Mouse (Mus musculus): ENCODE results near the gene Hist1h3c. TPM values are rescaled to one million over a fixed set of nuclear protein-coding genes. Genes with fewer than 3 reads are reported as not detected.
"Not testable (repeated sequence)": the region's sequence is repeated elsewhere in the genome, so short reads cannot be mapped to it uniquely, and the experiment has no call there.

Gene Hist1h3c
- total RNA-seq (2021), result 10 to 100 TPM; 21.1 to 58.2 TPM
- long read RNA-seq, experiment 1, result 0 reads
- long read RNA-seq, experiment 2, result 0 reads

DNA sequence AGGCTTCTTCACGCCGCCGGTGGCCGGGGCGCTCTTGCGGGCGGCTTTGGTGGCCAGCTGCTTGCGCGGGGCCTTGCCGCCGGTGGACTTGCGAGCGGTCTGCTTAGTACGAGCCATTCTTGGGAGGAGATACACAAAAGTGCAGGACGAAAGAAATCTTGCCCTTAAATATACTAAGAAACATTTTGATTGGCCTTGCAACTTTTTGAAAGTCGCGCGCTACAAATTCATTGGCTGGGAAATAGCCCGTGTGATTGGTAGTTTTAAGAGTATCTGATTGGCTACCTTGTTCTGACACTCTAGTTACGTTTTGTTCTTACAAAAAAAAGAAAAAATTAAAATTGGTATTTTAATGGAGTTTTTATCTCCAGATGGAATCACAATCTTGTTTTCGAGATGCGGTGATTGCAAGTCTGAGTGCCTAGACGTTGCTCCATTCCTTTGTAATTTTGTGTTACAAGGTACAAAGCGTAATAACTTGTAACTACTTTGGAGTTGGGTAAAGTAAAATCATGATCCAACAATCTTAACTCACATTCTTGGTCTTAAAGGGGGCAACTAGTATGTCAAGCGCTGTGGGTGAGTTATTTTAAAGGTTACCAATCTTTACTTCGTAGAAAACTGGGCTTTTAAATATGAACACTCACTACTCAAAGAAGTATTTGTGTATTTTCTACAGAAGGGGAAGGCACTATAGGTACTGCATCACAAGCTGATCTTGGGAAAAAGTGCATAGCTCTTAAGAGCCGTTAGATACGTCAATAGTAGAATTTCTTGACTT, at the start of gene Hist1h3c:
Gene Hist1h3c (minus strand): TSS at position 222 of the 781 bp plus-strand sequence.
- intact Hi-C loops (cut with DNase I), result loop anchor here (5.0 kb wide), 2 partner anchors 308 to 1703 kb away; partner anchors contain the start of genes Hist1h2ag, Hist1h2bj and Hist1h4i
- DNase-seq, result peak; percentile 81 to 88

GRCm38 (mm10) chr13:23792520-23792919, 47.1 kb upstream of the Hist1h3c start:
- intact Hi-C loops (cut with DNase I), result loop anchor here (5.0 kb wide), 2 partner anchors 95 to 505 kb away; no protein-coding TSS in a partner anchor

DNA sequence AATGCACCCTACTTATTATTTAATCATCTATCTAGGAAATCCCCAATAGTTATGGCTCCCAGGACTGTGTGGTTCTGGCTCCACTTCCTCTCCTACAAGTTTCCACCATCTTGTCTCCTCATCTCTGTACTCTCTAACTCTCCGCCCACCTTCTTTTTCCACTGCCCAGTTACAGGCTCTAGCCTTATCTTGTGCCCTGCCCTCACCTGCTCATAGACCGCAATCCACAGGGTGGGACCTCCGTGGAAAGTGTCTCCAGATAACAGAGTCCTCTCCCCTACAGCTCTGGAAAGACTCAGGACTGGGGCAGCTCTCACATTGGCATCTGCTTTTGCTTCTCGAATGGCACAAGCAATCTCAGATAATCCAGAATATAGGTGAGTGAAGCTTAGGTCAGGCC, 33.6 kb upstream of the Hist1h3c start:
- intact Hi-C loops (cut with DNase I), result no loop called here
- no peak for DNase-seq

More at GRCm38 (mm10) chr13:23792520-23792919, 47.1 kb upstream of the Hist1h3c start:
- DNase-seq, result peak; percentile 29 to 64

DNA sequence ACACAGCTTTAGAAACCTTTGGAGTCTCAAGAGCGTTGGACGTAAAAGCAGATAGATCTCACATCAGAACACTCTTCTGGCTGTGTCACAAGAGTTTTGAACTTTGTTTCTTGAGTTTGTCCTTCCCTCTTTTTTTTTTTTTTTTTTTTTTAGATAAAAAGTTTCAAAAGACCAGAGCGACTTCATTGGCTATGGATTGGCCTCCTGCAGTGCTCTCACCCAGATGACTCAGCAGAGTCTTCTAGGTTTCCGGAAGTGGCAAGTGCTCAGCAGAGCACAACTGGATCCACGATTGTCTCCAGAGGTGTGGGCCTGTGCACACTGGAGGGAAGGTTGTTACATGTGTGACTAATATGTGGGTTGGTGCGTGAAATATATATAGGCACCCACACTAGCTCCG, 32.9 kb upstream of the Hist1h3c start:
- no peak for DNase-seq
- intact Hi-C loops (cut with DNase I), result no loop called here

DNA sequence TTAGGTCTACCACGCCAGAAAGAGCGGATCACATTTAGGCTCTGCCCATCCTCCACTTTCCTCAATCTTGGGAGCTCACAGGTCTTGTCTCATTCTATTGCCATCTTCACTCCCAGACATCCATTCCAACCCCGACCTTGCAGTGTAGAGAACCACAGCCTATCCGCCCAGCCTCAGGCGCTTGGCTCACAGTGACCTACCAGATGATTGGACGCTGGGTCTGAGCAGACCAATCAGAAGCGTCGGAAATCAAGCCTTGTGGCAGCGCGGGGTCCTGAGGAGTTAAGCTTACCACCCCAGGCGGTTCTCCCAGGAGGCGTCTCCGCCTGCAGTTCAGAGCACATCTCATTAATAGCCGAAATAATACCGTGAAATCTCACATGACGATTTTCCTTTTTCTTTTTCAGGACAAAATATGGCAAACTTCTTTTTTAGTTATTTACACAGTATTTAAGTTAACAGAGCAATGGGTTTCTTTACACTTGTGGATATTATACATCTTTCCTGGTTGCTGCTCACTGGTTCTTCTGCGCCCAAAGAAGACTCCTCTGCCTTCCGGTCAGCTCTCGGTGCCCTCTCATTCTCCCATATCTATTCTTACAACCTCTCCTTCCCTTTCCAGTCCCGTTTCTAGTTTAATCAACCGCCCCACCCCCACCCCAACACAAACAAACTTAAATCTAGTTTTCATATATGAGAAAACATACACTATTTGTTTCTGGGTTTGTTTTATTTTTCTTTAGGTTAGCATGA, 27.3 kb upstream of the Hist1h3c start:
- intact Hi-C loops (cut with DNase I), result no loop called here
- DNase-seq, result peak; percentile 12 to 27

DNA sequence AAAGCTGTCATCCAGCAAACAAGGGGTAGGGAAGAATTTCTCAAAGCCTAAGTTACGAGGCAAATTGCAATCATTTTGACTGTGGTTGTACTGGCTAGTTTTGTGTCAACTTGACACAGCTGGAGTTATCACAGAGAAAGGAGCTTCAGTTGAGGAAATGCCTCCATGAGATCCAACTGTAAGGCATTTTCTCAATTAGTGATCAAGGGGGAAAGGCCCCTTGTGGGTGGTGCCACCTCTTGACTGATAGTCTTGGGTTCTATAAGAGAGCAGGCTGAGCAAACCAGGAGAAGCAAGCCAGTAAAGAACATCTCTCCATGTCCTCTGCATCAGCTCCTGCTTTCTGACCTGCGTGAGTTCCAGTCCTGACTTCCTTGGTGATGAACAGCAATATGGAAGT, 24.2 kb upstream of the Hist1h3c start, which contains the start of gene Trim38:
Gene Trim38 (plus strand): TSS at position 301 of the 400 bp plus-strand sequence.
- intact Hi-C loops (cut with DNase I), result not testable (repeated sequence)

GRCm38 (mm10) chr13:23768834-23769397, 23.5 kb upstream of the Hist1h3c start:
- DNase-seq, result no peak
- intact Hi-C loops (cut with DNase I), result no loop called here

More for the DNA sequence above, 24.2 kb upstream of the Hist1h3c start, which contains the start of gene Trim38:
- not testable (repeated sequence) for DNase-seq

GRCm38 (mm10) chr13:23766772-23767171, 21.4 kb upstream of the Hist1h3c start:
- DNase-seq, result no peak
- intact Hi-C loops (cut with DNase I), result no loop called here

DNA sequence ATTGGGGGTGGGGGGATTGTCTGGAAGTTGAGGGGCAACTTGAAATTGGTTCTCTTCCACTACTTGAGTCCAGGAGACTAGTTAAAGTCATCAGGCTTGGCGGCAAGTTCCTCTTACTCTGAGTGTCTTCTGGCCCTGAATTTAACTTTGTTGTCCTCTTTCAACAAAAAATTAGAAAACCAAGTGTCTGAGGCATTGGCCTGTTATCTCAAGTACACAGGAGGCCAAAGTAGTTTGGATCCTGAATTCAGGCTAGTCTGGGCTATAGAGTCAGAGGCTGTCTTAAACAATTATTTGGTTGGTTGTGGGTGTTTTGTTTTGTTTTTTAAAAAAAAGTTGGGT, 19.7 kb upstream of the Hist1h3c start:
- intact Hi-C loops (cut with DNase I), result no loop called here
- no peak for DNase-seq

GRCm38 (mm10) chr13:23764324-23765171, 19.1 kb upstream of the Hist1h3c start:
- no peak for DNase-seq
- intact Hi-C loops (cut with DNase I), result loop anchor here (5.0 kb wide), 1 partner anchor 1722 kb away; the partner anchor contains the start of genes Hist1h2ag, Hist1h2bj and Hist1h4i

DNA sequence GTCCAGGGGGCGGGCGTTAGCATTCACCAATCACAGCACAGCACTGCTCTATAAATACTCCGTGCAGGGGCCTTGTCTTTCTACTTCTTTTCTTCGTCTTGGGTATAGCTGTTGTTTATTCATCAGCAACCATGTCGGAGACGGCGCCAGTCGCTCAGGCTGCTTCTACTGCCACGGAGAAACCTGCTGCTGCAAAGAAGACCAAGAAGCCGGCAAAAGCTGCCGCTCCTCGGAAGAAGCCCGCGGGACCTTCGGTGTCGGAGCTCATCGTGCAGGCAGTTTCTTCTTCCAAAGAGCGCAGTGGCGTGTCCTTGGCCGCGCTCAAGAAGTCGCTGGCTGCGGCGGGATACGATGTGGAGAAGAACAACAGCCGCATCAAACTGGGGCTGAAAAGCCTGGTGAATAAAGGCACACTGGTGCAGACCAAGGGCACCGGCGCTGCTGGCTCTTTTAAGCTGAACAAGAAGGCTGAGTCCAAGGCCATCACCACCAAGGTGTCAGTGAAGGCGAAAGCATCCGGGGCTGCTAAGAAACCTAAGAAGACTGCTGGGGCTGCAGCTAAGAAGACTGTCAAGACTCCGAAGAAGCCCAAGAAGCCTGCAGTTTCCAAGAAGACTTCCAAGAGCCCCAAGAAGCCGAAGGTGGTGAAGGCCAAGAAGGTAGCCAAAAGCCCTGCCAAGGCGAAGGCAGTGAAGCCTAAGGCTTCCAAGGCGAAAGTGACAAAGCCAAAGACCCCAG, 18.4 kb upstream of the Hist1h3c start, which contains the start of gene Hist1h1a:
Gene Hist1h1a (plus strand): TSS at position 81 of the 738 bp plus-strand sequence.
- intact Hi-C loops (cut with DNase I), result loop anchor here (5.0 kb wide), 1 partner anchor 1721 kb away; the partner anchor contains the start of genes Hist1h2ag, Hist1h2bj and Hist1h4i
- peak; percentile 77 to 79 for DNase-seq

DNA sequence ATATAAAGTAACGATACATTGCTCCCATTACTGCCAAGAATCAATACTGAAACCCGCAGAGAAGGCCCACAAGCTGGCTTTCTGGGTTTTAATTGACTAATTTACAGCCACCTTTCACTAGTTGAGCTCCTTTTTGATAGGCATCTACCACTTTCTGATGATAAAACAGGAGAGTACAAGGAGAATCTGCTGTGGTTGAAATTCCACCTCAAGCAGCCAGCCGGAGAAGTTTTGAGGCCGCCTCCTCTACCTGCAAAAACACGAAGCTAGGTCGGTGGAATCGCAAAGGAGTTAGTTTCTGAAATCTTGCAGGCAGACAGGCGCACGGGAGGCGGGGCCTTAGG, 17.8 kb upstream of the Hist1h3c start:
- DNase-seq, result no peak

DNA sequence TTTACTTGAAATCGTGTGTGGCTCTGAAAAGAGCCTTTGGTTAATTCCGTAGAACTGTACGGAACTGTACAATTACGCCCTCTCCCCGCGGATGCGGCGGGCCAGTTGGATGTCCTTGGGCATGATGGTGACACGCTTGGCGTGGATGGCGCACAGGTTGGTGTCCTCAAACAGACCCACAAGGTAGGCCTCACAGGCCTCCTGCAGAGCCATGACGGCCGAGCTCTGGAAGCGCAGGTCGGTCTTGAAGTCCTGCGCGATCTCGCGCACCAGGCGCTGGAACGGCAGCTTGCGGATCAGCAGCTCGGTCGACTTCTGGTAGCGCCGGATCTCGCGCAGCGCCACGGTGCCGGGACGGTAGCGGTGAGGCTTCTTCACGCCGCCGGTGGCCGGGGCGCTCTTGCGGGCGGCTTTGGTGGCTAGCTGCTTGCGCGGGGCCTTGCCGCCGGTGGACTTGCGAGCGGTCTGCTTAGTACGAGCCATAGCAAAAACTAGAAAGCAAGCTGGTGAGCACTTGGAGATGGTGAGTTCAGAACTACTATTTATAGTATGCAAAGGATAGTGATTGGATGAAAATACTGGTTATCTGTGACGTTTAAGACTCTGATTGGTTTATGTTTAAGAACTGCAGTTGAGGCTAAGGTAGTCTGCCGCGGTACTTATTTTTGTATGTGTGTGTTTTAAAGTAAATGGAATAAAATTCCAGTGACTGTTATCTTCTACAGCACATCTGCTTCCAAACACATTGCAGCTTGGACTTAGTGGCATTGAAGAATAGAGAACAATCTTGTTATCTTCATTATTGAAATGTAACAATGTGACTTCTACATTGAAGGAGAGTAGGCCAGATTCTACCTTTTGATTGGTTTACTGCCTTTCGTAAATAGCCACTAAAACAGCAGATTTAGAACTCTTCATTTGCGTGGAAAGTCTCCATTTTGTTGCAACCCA, 16.7 kb upstream of the Hist1h3c start, which contains the start of gene Hist1h3a:
Gene Hist1h3a (minus strand): TSS at position 516 of the 951 bp plus-strand sequence.
- peak in 1 of 2 experiments; percentile 59 for DNase-seq
- intact Hi-C loops (cut with DNase I), result loop anchor here (5.0 kb wide), 1 partner anchor 1720 kb away; the partner anchor contains the start of genes Hist1h2ag, Hist1h2bj and Hist1h4i

More for the DNA sequence above, 17.8 kb upstream of the Hist1h3c start:
- intact Hi-C loops (cut with DNase I), result loop anchor here (5.0 kb wide), 1 partner anchor 1721 kb away; the partner anchor contains the start of genes Hist1h2ag, Hist1h2bj and Hist1h4i

DNA sequence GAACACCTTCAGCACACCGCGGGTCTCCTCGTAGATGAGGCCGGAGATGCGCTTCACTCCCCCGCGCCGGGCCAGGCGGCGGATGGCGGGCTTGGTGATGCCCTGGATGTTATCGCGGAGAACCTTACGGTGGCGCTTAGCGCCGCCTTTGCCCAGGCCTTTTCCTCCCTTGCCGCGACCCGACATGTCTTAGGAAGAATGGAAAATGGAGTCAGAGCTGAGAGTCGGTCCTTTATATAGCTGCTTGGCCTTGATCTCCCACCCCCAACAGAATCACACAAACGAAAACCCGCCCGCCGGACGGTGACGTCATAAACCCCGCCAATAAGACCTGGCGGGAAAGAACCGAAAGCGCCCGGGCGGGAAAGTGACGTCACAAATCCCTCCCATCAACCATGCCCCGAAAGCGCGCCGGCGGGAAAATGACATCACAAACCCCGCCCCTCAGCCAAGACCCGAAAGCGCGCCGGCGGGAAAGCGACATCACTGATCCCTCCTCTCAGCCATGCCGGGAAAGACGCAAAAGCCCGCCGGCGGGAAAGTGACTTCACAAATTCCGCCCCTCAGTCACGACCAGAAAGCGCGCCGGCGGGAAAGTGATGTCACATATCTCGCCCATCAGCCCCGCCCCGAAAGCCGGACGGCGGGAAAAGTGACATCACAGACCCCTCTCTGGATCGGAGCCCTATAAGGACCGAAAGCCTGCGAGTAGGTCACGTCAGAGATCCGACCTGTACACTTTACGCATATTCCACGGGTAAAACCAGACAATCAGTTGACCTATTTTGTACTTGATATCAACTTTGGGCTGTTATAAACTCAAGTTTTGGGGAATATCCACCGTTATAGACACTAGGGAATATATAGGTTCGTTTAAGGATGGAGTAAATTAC, 15.8 kb upstream of the Hist1h3c start, which contains the start of gene Hist1h4a:
Gene Hist1h4a (minus strand): TSS at position 259 of the 893 bp plus-strand sequence.
- intact Hi-C loops (cut with DNase I), result loop anchor here (5.0 kb wide), 1 partner anchor 1719 kb away; the partner anchor contains the start of genes Hist1h2ag, Hist1h2bj and Hist1h4i
- peak; percentile 96 to 98 for DNase-seq

GRCm38 (mm10) chr13:23760240-23760971, 15.0 kb upstream of the Hist1h3c start:
- DNase-seq, result no peak
- intact Hi-C loops (cut with DNase I), result loop anchor here (5.0 kb wide), 1 partner anchor 1718 kb away; the partner anchor contains the start of genes Hist1h2ag, Hist1h2bj and Hist1h4i

Measured in heart, postnatal 14 days (tissue).